Mouse (Mus musculus) adrenal gland (tissue): ENCODE data around the gene Slc4a4.
"Not testable (repeated sequence)": the region's sequence is repeated elsewhere in the genome, so short reads cannot be mapped to it uniquely, and the experiment has no call there.

ENCODE experiments used
- intact Hi-C: fragments of 180-260 bp; cut with DNase I; formaldehyde crosslinking; loops from one replicate; pipeline ENCODE4 v1.15.1; 2025

Gene Slc4a4

GRCm38 (mm10) chr5:89070051-89070450, 183.4 kb downstream of the Slc4a4 start:
- intact Hi-C loops = no loop called here

DNA sequence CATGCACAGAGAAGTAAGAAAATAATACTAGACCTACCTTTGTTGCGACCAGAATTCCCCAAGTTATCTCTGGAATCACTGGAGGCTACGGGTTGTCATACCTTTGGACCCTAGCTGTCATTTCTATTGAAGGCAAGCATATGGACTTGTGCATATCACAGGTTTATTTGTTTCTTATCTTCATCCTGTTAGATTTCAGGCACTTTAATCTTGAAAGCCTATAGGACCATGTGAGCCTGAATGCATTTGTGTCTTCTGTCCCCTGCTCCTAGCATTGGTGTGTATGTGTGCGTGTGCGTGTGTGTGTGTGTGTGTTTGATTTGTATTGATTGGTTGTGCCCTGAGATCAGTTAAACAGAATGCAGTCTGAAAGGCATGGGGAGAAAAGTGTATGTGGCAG, 185.3 kb downstream of the Slc4a4 start:
- intact Hi-C loops = no loop called here

- intact Hi-C loops = no loop called here
Measured at GRCm38 (mm10) chr5:89077711-89078110, 191.1 kb downstream of the Slc4a4 start.

DNA sequence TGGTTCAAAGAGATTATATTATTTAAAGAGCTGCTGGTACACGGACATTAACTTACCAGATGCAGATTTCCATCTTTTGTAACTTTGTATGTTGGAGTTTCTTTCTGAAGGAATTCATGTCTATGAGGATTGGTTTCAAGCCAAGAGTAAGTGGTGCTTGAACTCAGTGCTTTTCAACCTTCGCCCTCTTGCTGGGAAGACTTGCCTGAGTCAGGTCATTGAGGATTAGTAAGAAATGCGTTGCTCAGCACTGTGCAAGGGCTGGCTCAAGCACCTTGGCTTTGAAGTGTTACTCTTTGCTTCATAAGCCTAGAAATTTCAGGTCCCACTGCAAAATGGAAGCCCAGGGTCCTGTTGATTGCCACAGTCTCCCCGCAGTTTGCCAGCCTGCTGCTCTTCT, 196.9 kb downstream of the Slc4a4 start:
- intact Hi-C loops = no loop called here

GRCm38 (mm10) chr5:89087916-89088315, 201.3 kb downstream of the Slc4a4 start:
- intact Hi-C loops = no loop called here

DNA sequence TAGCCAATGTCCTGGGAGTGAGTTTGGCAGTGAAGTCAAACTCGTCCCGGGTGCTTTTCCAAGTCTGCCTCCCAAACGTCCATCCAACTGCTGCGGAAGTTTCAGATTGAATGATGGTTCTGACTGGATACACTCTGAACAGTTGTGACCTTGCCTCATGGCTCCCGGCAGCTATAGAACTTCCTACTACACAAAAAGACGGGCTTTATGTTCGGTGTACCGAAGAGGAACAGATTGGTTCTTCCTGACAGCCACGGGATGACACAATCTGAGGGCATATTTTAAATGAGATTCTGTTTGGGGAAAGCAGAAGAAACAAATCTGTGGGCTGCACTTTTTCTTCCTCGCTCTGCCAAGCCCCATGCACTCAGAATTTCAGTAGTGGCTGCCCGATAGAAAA, 201.8 kb downstream of the Slc4a4 start:
- intact Hi-C loops = no loop called here

GRCm38 (mm10) chr5:89090131-89090530, 203.5 kb downstream of the Slc4a4 start:
- intact Hi-C loops = no loop called here

DNA sequence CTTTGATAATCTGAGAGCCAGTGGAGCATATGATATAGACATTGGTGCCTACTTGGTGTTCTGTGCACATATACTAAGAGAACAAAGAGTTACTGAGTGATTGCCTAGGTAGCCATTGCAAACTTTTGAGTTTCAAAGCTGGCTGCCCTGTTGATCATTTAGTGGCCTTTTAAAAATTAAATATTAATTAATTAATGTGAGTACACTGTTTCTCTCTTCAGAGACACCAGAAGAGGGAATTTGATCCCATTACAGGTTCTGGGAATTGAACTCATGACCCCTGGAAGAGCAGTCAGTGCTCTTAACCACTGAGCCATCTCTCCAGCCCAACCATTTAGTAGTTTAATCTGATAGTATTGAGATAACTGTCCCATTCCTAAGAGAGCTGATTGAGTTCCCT, 209.8 kb downstream of the Slc4a4 start:
- intact Hi-C loops = no loop called here

DNA sequence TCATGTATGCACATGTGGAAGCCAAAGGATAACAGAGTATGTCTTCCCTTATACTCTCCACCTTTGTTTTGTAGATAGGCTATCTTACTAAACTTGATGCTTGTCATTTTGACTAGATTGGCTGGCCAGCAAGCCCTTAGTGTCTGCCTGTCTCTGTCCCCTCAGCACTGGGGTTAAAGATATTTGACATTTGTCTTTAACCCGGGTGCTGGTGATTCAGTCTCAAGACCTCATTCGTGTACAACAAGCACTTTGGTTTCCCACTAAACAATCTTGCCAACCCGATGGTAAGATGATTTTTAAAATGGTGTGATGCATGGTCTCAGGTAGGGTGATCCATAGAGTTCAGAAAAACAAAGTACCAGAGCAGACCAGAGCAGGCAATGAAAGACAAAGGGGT, 210.7 kb downstream of the Slc4a4 start:
- intact Hi-C loops = no loop called here

DNA sequence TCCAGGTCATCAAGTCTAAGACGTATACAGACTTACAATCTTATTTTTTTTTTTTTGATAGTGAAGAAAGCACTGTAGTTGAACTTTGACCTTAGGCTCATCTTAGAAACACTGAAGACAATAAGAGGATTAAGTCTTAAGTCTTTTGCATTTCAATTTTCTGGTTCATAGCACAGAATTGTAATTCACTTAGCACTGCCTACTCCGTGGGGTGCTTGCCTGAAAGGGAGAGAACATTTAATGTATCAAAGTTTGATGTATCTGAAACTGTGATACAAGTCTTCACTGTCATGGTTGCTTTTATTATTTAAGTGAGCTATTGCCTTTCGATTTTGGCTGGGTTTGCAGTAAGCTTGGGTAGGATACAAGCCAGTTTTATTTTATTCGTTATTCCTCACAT, 211.5 kb downstream of the Slc4a4 start:
- intact Hi-C loops = no loop called here

- intact Hi-C loops = no loop called here
Measured at GRCm38 (mm10) chr5:89099886-89100285, 213.3 kb downstream of the Slc4a4 start.

DNA sequence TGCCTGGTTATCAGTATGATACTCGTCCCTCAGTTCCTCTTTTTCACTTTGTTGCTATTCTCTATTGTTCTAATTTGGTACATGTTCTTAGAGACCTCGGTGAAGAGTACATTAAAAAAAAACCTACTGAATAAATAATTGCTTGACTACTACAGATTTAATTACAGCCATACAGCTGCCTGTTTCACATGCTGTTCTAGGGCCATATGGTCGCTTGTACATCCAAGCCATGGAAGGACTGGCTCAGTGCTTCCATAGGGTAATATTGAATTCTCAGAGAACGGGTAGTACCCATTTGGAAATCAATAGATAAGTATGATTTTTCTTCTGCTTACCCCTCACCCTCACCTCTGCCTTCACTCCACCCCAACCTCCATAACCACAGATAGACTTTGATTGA, 215.9 kb downstream of the Slc4a4 start:
- intact Hi-C loops = no loop called here

DNA sequence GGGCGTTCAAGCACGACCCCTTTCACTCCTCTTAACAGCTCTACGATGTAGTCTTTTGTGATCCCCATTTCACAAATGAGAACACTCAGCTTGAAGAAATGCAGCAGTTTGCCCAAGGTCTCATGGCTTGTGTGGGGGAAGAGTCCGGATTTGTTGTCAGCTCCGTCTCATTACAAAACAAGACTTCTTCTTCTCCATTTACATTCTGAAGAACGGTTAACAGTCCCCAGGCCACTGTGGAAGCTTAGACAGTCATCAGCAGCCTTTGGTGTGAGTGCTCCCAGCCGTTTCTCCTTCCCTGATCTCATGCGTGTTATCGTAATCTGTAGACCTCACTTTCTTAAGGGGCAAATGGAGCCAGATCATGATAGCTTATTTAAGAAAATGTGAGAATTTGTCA, 218.7 kb downstream of the Slc4a4 start:
- intact Hi-C loops = no loop called here

- intact Hi-C loops = no loop called here
Measured at GRCm38 (mm10) chr5:89106217-89106616, 219.6 kb downstream of the Slc4a4 start.

DNA sequence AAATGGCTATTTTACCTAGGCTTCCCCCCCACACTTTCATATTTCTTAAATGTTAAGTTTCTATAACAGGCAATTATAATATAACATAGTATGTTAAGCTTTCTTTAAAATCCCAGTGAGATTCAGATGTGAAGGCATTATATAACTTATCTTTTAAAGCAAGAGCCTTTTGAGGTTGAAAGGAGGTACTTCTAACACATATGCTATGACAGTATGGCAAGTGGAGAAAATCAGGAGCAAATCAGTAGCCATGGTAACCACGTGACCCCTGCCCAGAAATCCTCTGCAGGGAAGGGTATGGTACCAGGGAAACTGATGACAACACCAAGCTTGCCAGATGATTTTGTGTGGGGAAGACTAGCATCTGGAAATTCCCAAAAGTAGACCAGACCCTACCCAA, 222.2 kb downstream of the Slc4a4 start:
- intact Hi-C loops = no loop called here

GRCm38 (mm10) chr5:89109832-89110231, 223.2 kb downstream of the Slc4a4 start:
- intact Hi-C loops = no loop called here

DNA sequence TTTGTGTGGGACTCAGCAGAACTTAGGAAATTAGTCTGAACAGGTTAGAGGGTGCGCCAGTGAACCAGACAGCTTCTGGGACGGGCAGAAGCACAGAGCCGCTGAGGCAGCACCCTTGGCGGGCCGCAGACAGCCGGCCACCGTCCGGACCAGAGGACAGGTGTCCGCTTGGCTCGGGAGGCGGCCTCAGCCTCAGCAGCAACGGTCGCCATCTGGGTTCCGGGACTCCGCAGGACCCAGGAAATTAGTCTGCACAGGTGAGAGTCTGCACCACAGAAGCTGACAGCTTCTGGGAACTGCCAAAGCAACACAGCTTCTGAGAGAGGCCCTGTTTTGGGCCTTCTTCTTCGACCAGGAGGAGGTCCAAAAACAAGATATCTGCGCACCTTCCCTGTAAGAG, 225.4 kb downstream of the Slc4a4 start:
- intact Hi-C loops = not testable (repeated sequence)

DNA sequence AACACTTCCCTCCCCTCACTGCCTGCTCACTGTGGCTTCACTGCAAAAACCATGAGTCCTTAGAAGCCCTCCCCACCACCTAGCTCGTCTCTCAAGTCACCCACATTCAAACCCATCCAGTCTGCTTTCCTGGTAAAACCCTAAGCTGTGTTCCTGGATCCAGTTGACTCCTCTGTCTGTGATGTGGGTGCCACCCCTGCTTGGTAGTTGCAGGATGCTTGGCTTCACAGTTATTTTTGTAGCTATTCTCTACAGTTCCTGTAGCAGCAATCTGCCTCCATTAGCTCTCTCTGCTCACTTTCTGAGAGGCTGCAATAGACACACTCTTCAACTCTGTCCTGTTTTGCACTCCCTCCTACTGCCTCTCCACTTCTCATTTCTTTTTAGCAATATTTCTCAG, 234.3 kb downstream of the Slc4a4 start:
- intact Hi-C loops = no loop called here

- intact Hi-C loops = no loop called here
Measured at GRCm38 (mm10) chr5:89123270-89123903, 236.8 kb downstream of the Slc4a4 start.

- intact Hi-C loops = no loop called here
Measured at GRCm38 (mm10) chr5:89128210-89128609, 241.6 kb downstream of the Slc4a4 start.

- intact Hi-C loops = loop anchor here (10.0 kb wide), 1 partner anchor 211 kb away; no protein-coding TSS in a partner anchor
Measured at GRCm38 (mm10) chr5:89135776-89136175, 249.2 kb downstream of the Slc4a4 start.

DNA sequence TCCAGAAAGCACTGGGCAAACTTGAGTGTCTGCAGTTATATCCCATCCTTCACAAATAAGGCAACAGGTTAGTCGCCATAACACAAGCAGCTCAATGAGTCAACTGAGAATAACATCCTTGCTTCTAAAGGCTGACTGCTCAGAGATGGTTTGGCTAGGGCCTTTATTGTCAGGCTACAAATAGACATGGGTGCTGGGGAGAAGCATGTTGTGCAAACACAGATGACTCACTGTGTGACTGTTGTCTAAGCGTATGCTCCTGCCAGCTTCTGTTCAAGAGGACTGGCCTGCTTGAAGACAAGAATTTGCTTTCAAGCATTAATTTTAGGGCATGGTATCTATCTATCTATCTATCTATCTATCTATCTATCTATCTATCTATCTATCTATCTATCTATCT, 253.5 kb downstream of the Slc4a4 start:
- intact Hi-C loops = no loop called here

DNA sequence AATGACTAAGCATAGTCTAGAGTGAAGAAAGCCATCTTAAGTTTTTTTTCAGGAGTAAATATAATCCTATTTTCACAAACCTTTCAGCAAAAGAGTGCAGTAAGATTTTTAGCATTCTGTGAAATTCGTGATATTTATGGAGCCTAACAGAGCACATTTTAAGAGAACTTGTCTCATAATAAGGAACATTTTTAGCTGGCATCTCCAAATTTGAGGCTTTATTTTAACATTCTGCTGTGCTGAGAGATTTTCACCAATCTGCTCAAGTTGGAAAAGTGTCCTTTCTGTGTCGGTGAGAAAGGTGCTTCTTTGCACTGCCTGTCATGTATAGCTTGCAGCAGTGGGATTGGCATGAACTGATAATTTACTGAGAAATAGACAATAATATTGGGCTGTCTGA, 255.1 kb downstream of the Slc4a4 start:
- intact Hi-C loops = no loop called here

DNA sequence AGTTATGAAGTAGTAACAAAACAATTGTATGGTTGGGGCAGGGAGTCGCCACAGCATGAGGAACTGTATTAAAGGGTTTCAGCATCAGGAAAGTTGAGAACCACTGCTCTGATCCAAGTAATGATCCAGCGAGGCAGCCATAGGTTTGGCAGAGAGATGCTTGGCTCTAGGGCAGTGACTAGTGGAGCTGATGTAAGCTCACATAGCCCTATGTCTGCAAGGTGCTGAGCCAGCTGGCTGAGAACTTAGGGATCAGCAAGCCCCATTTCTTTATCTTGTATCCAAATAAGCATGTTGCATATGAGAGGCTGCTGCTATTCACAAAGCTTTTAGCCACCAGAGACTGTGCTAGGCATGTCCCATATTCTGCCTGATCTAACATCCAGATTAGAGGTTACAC, 259.7 kb downstream of the Slc4a4 start:
- intact Hi-C loops = no loop called here
